Mouse (Mus musculus) stomach, embryonic 16.5 days (tissue): ENCODE data around the gene Gm10643. TPM values are rescaled to one million over a fixed set of nuclear protein-coding genes. Genes with fewer than 3 reads are reported as not detected.
A peak's percentile ranks its signal among the peaks of the same experiment; 100 is the strongest.

Experiments
- ATAC-seq: fragments of 200-750 bp; cut with Nextera tagmentation; 2 replicates; pipeline ENCODE4 v1.8.0; 2017; ENCODE audit warnings: moderate number of reproducible peaks, moderate TSS enrichment; ENCODE audit not compliant: insufficient read depth, low FRiP score
- H3K27ac ChIP-seq: fragments of 300-500 bp; sonication (generic); 2 replicates; pipeline ENCODE4 v1.5.1; 2014; ENCODE audit warnings: low read length
- H3K27me3 ChIP-seq: fragments of 300-500 bp; sonication (generic); 2 replicates; pipeline ENCODE4 v1.6.1; 2014; ENCODE audit warnings: low read length, control low read depth, mixed read lengths; ENCODE audit not compliant: control insufficient read depth, insufficient read depth
- H3K36me3 ChIP-seq: fragments of 300-500 bp; sonication (generic); 2 replicates; pipeline ENCODE4 v1.6.1; 2014; ENCODE audit warnings: low read length; ENCODE audit not compliant: control insufficient read depth, insufficient read depth
- H3K4me1 ChIP-seq: fragments of 300-500 bp; sonication (generic); 2 replicates; pipeline ENCODE4 v1.6.1; 2014; ENCODE audit warnings: low read length, control low read depth, mixed read lengths; ENCODE audit not compliant: control insufficient read depth, insufficient read depth
- H3K4me2 ChIP-seq: fragments of 300-500 bp; sonication (generic); 2 replicates; pipeline ENCODE4 v1.6.1; 2014; ENCODE audit warnings: low read depth, low read length, mixed read lengths
- H3K4me3 ChIP-seq: fragments of 300-500 bp; sonication (generic); replicated peaks from 2 replicates; pipeline ENCODE4 v1.5.1; 2014; ENCODE audit warnings: mild to moderate bottlenecking, low read length
- H3K9ac ChIP-seq: fragments of 300-500 bp; sonication (generic); 2 replicates; pipeline ENCODE4 v1.6.1; 2014; ENCODE audit warnings: low read length
- H3K9me3 ChIP-seq: fragments of 300-500 bp; sonication (generic); replicated peaks from 2 replicates; pipeline ENCODE4 v1.6.1; 2016; ENCODE audit warnings: low read length, control low read depth; ENCODE audit not compliant: control insufficient read depth
- WGBS: fragments of 180-500 bp; shearing (Covaris S2); extraction: QIAGEN DNeasy Blood & Tissue Kit; methylation state at CpG from one replicate; pipeline ENCODE4 v1.1.7; 2014; 5-methylcytosine and 5-hydroxymethylcytosine counted together
- polyA plus RNA-seq: library from polyadenylated mRNA; unstranded; fragments of >200 nt; fragmentation: Nextera tagmentation; extraction: Ambion mirVana; gene quantifications from 2 replicates; pipeline ENCODE4 v1.2.1, GENCODE M21; 2015

Gm10643 gene
- polyA plus RNA-seq, 1 experiment from 2014 or later, result 1.4 TPM

- no peak overlapping the region for H3K4me2 ChIP-seq
- 72% methylated on average over 4 of the region's 4 CpGs for WGBS
- no peaks in the 10 kb centered on the region for H3K36me3 ChIP-seq
- no peaks in the 10 kb centered on the region for H3K4me1 ChIP-seq
- H3K4me3 ChIP-seq, result no peak overlapping the region
- no peak for ATAC-seq
- no peaks in the 10 kb centered on the region for H3K9me3 ChIP-seq
- no peak overlapping the region for H3K9ac ChIP-seq
- H3K27me3 ChIP-seq, result no peaks in the 10 kb centered on the region
- H3K27ac ChIP-seq, result no peak overlapping the region
These were observed 32.2 kb downstream of the Gm10643 start for GRCm38 (mm10) chr8:84032777-84033176.

GRCm38 (mm10) chr8:84029272-84029671 lies 35.7 kb downstream of the Gm10643 start:
- Histone ChIP-seq H3K27me3 (0 out of 2 replicates have a peak, but pooled peaks cover 5% of the 10 kb centered on the region), H3K9me3 (no peaks in the 10 kb centered on the region), H3K9ac (no peak overlapping the region), H3K27ac (no peak overlapping the region), H3K4me2 (no peak overlapping the region), H3K36me3 (no peaks in the 10 kb centered on the region), H3K4me1 (peaks cover 10% of the 10 kb centered on the region; the same call in 1 of the 2 replicates), H3K4me3 (no peak overlapping the region)
- WGBS, result 90% methylated on average over 5 of the region's 5 CpGs
- no peak for ATAC-seq

DNA sequence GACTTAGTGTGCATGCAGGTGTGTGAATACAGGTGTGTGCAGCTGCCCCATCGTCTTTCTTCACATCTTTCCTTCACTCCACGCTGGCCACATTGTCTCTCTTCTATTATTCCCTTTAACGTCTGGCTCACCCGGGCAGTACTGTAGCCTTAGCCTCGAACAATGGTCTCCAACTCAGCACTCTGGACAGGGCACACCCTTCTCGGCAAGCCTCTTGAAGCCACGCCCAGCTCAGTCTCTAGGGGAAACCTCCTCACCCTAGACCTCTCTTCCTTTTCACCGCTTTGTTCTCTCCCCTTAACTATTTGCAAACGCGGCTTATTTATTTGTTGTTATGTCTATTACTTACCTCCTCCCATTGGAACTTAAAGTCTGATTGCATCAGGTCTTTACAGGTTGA lies 37.5 kb downstream of the Gm10643 start:
- no peak for ATAC-seq
- H3K9me3 ChIP-seq, result no peaks in the 10 kb centered on the region
- H3K36me3 ChIP-seq, result no peaks in the 10 kb centered on the region
- H3K27me3 ChIP-seq, result 0 out of 2 replicates have a peak, but pooled peaks cover 5% of the 10 kb centered on the region
- 16% methylated on average over 10 of the region's 10 CpGs for WGBS
- no peak overlapping the region for H3K4me3 ChIP-seq
- peaks cover 23% of the 10 kb centered on the region for H3K4me1 ChIP-seq
- H3K4me2 ChIP-seq, result no peak overlapping the region
- H3K9ac ChIP-seq, result no peak overlapping the region
- H3K27ac ChIP-seq, result no peak overlapping the region

DNA sequence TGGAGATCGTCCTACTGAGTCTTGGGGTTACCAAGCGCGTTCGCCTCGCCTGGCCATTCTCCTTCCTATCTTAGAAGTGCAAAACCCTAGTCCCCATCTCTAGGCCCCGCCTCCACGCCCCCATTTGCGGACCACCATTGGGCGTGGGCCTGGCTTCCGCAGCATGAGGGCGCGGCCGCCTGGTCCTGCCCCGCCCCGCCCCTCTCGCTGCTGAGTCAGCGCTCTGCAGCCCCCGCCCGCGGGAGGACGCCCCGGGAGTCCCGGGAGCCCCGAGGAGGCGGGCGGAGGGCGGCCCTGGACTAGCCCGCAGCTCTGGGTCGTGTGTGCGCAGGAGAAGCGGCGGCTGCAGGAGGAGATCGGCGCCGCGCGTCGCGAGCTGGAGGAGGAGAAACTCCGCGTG lies 39.1 kb downstream of the Gm10643 start:
- 2% methylated on average over 41 of the region's 41 CpGs for WGBS
- ATAC-seq, result peak; percentile 59
- H3K4me2 ChIP-seq, result peak overlapping the region; percentile 68

DNA sequence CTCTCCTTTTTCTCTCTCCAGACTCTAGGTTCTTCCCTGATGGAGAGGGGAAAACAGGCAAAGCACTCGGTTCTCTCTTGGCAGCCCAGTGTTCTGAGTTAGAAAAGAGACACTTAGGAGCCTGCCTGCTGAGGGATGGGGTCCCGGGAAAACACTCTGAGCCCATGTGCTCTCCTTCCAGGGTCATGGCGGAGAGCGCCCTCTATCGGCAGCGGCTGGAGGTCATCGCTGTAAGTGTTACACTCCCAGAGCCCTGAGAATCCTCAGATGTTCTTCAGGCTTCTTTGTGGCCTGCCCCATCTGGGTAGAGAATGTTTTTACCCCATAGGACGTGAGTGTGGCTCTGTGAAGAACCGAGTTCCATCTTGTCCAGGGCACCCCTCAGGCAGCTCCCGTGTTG lies 40.8 kb downstream of the Gm10643 start:
- 20% methylated on average over 10 of the region's 10 CpGs for WGBS

More for the DNA sequence above, 39.1 kb downstream of the Gm10643 start:
- Histone ChIP-seq H3K9ac (peak overlapping the region; percentile 65), H3K4me1 (peaks cover 31% of the 10 kb centered on the region), H3K9me3 (no peaks in the 10 kb centered on the region), H3K27me3 (0 out of 2 replicates have a peak, but pooled peaks cover 5% of the 10 kb centered on the region), H3K4me3 (peak overlapping the region; percentile 50), H3K36me3 (no peaks in the 10 kb centered on the region), H3K27ac (no peak overlapping the region)

GRCm38 (mm10) chr8:84023631-84024030 lies 41.3 kb downstream of the Gm10643 start:
- 41% methylated on average over 1 of the region's 1 CpGs for WGBS
- H3K27ac ChIP-seq, result no peak overlapping the region

More for the DNA sequence above, 40.8 kb downstream of the Gm10643 start:
- Histone ChIP-seq H3K9ac (no peak overlapping the region), H3K4me3 (no peak overlapping the region), H3K4me2 (no peak overlapping the region), H3K27me3 (0 out of 2 replicates have a peak, but pooled peaks cover 5% of the 10 kb centered on the region), H3K36me3 (no peaks in the 10 kb centered on the region), H3K9me3 (no peaks in the 10 kb centered on the region), H3K4me1 (peaks cover 35% of the 10 kb centered on the region), H3K27ac (no peak overlapping the region)
- ATAC-seq, result no peak

DNA sequence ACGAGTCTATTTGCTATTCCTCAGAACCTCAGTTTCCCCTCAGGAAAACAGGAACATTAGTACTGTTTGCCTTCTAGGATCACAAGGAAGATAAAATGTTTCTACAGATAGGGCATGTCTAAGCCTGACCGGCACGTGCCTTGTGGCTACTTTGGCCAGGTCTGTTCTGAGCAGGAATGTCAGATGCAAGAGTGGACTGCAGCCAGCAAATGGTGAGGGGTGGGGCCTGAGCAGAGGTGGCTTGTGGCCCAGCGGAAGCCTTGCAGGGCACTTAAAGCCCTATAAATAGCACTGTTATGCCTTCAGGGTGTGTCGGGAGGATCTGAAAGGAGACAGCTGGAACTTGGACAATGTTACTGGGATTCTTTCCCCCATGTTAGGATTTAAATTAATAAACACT lies 41.9 kb downstream of the Gm10643 start:
- H3K27ac ChIP-seq, result no peak overlapping the region
- no peaks in the 10 kb centered on the region for H3K9me3 ChIP-seq
- no peak overlapping the region for H3K4me3 ChIP-seq
- H3K9ac ChIP-seq, result 0 out of 2 replicates have a peak overlapping the region, but pooled peaks have one; percentile 22
- no peak for ATAC-seq
- 10% methylated on average over 5 of the region's 5 CpGs for WGBS
- no peaks in the 10 kb centered on the region for H3K36me3 ChIP-seq
- H3K4me1 ChIP-seq, result peaks cover 35% of the 10 kb centered on the region
- no peak overlapping the region for H3K4me2 ChIP-seq
- 0 out of 2 replicates have a peak, but pooled peaks cover 5% of the 10 kb centered on the region for H3K27me3 ChIP-seq

More at GRCm38 (mm10) chr8:84023631-84024030, 41.3 kb downstream of the Gm10643 start:
- Histone ChIP-seq H3K9ac (no peak overlapping the region), H3K4me1 (peaks cover 35% of the 10 kb centered on the region), H3K27me3 (0 out of 2 replicates have a peak, but pooled peaks cover 5% of the 10 kb centered on the region), H3K36me3 (no peaks in the 10 kb centered on the region), H3K4me3 (no peak overlapping the region), H3K9me3 (no peaks in the 10 kb centered on the region), H3K4me2 (no peak overlapping the region)
- ATAC-seq, result no peak

DNA sequence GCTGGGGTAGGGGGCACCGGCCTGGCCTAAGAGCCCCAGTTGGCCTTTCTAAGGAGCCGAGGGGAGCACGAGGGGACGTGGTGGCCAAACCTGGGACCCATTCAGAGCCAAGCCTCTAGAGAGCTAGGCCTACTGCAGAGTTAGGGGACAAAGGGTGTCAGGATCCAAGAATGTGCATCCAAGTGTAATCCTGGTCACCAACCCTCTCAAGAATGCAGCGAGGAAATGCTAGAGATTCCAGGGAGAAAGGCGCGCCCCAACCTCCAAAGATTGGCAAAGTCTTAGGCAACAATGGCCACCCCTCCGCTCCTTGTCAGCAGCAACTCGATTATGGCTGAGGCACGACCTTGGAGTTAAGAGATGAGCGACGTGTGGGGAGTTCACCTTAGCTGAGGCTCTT lies 43.4 kb downstream of the Gm10643 start:
- Histone ChIP-seq H3K4me2 (peak overlapping the region; percentile 37), H3K27ac (0 out of 2 replicates have a peak overlapping the region, but pooled peaks have one; percentile 4), H3K9me3 (no peaks in the 10 kb centered on the region), H3K4me3 (peak overlapping the region; percentile 10), H3K27me3 (no peaks in the 10 kb centered on the region), H3K9ac (peak overlapping the region; percentile 29), H3K36me3 (no peaks in the 10 kb centered on the region), H3K4me1 (peaks cover 30% of the 10 kb centered on the region)
- 37% methylated on average over 12 of the region's 12 CpGs for WGBS
- no peak for ATAC-seq

- 0 out of 2 replicates have a peak within 1 kb of the TSS, but pooled peaks have one; percentile 4 for H3K27ac ChIP-seq
These were observed 43.8 kb downstream of the Gm10643 start, which contains the start of gene Palm3 for GRCm38 (mm10) chr8:84021096-84021495. Gene Palm3 (plus strand): TSS chr8:84021471.

More at GRCm38 (mm10) chr8:84021096-84021495, 43.8 kb downstream of the Gm10643 start, which contains the start of gene Palm3:
- no peaks in the 10 kb centered on the region for H3K9me3 ChIP-seq
- H3K4me2 ChIP-seq, result peak within 1 kb of the TSS; percentile 37
- WGBS, result 8% methylated on average over 18 of the region's 18 CpGs
- H3K9ac ChIP-seq, result peak within 1 kb of the TSS; percentile 29
- H3K27me3 ChIP-seq, result no peaks in the 10 kb centered on the region
- no peaks in the 10 kb centered on the region for H3K36me3 ChIP-seq
- H3K4me3 ChIP-seq, result peak within 1 kb of the TSS; percentile 10
- ATAC-seq, result peak; percentile 87
- H3K4me1 ChIP-seq, result peaks cover 28% of the 10 kb centered on the region
